Comparison of ENCODE assay signal across 30 mouse cellular contexts in genomic region chr11:31403080-31403479, GRCm38 (mm10).
"Had no signal": no experiment of that assay in that cellular context is flagged by ENCODE, and none has a peak within 500 bp of the region (broad histone marks: within the 10 kb centered on the region; RNA-seq: fewer than 3 reads in every experiment).

No protein-coding gene starts in this region.

- H3K9ac ChIP-seq: heart, embryonic 12.5 days; heart, embryonic 13.5 days; heart, embryonic 15.5 days; hindbrain, embryonic 12.5 days; hindbrain, embryonic 13.5 days; hindbrain, embryonic 14.5 days; hindbrain, embryonic 15.5 days; intestine, embryonic 15.5 days; kidney, embryonic 15.5 days had no signal

- DNase-seq: heart, postnatal 10 days; heart, postnatal 14 days; heart, postnatal 36 days; heart, postnatal 4 days; kidney, adult 11 months; kidney, adult 18-20 months; kidney, adult 8-10 months; kidney, adult 9 months; kidney, postnatal 10 days; kidney, postnatal 14 days; kidney, postnatal 25 days; kidney, postnatal 36 days; kidney, postnatal 4 days; layer of hippocampus, adult 9-11 months; layer of hippocampus, postnatal 36 days had no signal

- H3K4me3 ChIP-seq: heart, embryonic 10.5 days; heart, embryonic 12.5 days; heart, embryonic 13.5 days; heart, embryonic 15.5 days; hindbrain, embryonic 10.5 days; hindbrain, embryonic 12.5 days; hindbrain, embryonic 13.5 days; hindbrain, embryonic 15.5 days; intestine, embryonic 15.5 days; kidney, embryonic 15.5 days; layer of hippocampus, adult 2 months; left cerebral cortex, adult 2 months had no signal

- H3K4me1 ChIP-seq: heart, embryonic 12.5 days; heart, embryonic 15.5 days; hindbrain, embryonic 10.5 days; hindbrain, embryonic 12.5 days; hindbrain, embryonic 13.5 days; hindbrain, embryonic 15.5 days; intestine, embryonic 15.5 days; kidney, embryonic 15.5 days had no signal

- H3K27me3 ChIP-seq: heart, embryonic 12.5 days; heart, embryonic 13.5 days; heart, embryonic 15.5 days; hindbrain, embryonic 12.5 days; hindbrain, embryonic 13.5 days; hindbrain, embryonic 15.5 days; intestine, embryonic 15.5 days; kidney, embryonic 15.5 days had no signal

- H3K36me3 ChIP-seq: heart, embryonic 10.5 days; heart, embryonic 12.5 days; heart, embryonic 13.5 days; heart, embryonic 15.5 days; hindbrain, embryonic 10.5 days; hindbrain, embryonic 12.5 days; hindbrain, embryonic 13.5 days; hindbrain, embryonic 15.5 days; intestine, embryonic 15.5 days; kidney, embryonic 15.5 days had no signal

- H3K9me3 ChIP-seq: heart, embryonic 10.5 days; heart, embryonic 12.5 days; heart, embryonic 13.5 days; heart, embryonic 15.5 days; hindbrain, embryonic 10.5 days; hindbrain, embryonic 12.5 days; hindbrain, embryonic 13.5 days; hindbrain, embryonic 15.5 days; intestine, embryonic 15.5 days; kidney, embryonic 15.5 days had no signal

- H3K27ac ChIP-seq: heart, embryonic 10.5 days; heart, embryonic 13.5 days; heart, embryonic 15.5 days; hindbrain, embryonic 10.5 days; hindbrain, embryonic 12.5 days; hindbrain, embryonic 13.5 days; hindbrain, embryonic 14.5 days; hindbrain, embryonic 15.5 days; hindbrain, postnatal 0 days; intestine, embryonic 15.5 days; kidney, embryonic 15.5 days; kidney, postnatal 0 days; layer of hippocampus, adult 2 months; left cerebral cortex, adult 2 months had no signal
